Mouse (Mus musculus) liver (tissue): Measurements from ENCODE around the gene Zbtb5.
"Not testable (repeated sequence)": the region's sequence is repeated elsewhere in the genome, so short reads cannot be mapped to it uniquely, and the experiment has no call there.

Source experiments
- DNase-seq: peaks from one replicate; pipeline ENCODE4 v3.0.0-alpha.2; 2020; ENCODE audit warnings: mixed read lengths

Gene Zbtb5

GRCm38 (mm10) chr4:45012105-45012975 lies at the start of gene Zbtb5:
Gene Zbtb5 (minus strand): TSS chr4:45012412.
- peak; percentile 99 for DNase-seq

GRCm38 (mm10) chr4:45055451-45055850 lies 43.2 kb upstream of the Zbtb5 start:
- DNase-seq: no peak

- no peak for DNase-seq
These were observed 42.6 kb upstream of the Zbtb5 start for GRCm38 (mm10) chr4:45054862-45055261.

- no peak for DNase-seq
These were observed 35.7 kb upstream of the Zbtb5 start for GRCm38 (mm10) chr4:45047956-45048355.

- DNase-seq: no peak
These were observed 35.2 kb upstream of the Zbtb5 start for GRCm38 (mm10) chr4:45047286-45047887.

- no peak for DNase-seq
These were observed 34.5 kb upstream of the Zbtb5 start for GRCm38 (mm10) chr4:45046679-45047078.

- DNase-seq: no peak
These were observed 28.6 kb upstream of the Zbtb5 start for GRCm38 (mm10) chr4:45040795-45041194.

GRCm38 (mm10) chr4:45039546-45039945 lies 27.3 kb upstream of the Zbtb5 start:
- not testable (repeated sequence) for DNase-seq

- DNase-seq: not testable (repeated sequence)
These were observed 26.7 kb upstream of the Zbtb5 start for GRCm38 (mm10) chr4:45038879-45039278.

GRCm38 (mm10) chr4:45037455-45038410 lies 25.5 kb upstream of the Zbtb5 start:
- no peak for DNase-seq

GRCm38 (mm10) chr4:45036571-45036970 lies 24.4 kb upstream of the Zbtb5 start:
- no peak for DNase-seq

- no peak for DNase-seq
These were observed 23.8 kb upstream of the Zbtb5 start for GRCm38 (mm10) chr4:45036048-45036447.

GRCm38 (mm10) chr4:45034693-45035628 lies 22.7 kb upstream of the Zbtb5 start:
- no peak for DNase-seq

GRCm38 (mm10) chr4:45032586-45032985 lies 20.4 kb upstream of the Zbtb5 start:
- DNase-seq: no peak

GRCm38 (mm10) chr4:45026459-45026858 lies 14.2 kb upstream of the Zbtb5 start:
- DNase-seq: no peak

GRCm38 (mm10) chr4:45019009-45019408 lies 6.8 kb upstream of the Zbtb5 start:
- no peak for DNase-seq

GRCm38 (mm10) chr4:45018452-45018980 lies 6.3 kb upstream of the Zbtb5 start, which contains the start of gene Polr1e:
Gene Polr1e (plus strand): TSS chr4:45018583.
- DNase-seq: peak; percentile 98

- DNase-seq: peak; percentile 41
These were observed 3.4 kb upstream of the Zbtb5 start for GRCm38 (mm10) chr4:45015615-45016014.

- DNase-seq: no peak
These were observed 1.3 kb upstream of the Zbtb5 start for GRCm38 (mm10) chr4:45013537-45013936.

- DNase-seq: peak; percentile 56
These were observed 819 bp upstream of the Zbtb5 start for GRCm38 (mm10) chr4:45013031-45013431.

GRCm38 (mm10) chr4:45011581-45012104 lies 569 bp downstream of the Zbtb5 start:
- peak; percentile 83 for DNase-seq
